Mouse (Mus musculus): ENCODE data around the gene Usp12. TPM values are rescaled to one million over a fixed set of nuclear protein-coding genes. Genes with fewer than 3 reads are reported as not detected.

Gene Usp12
- 67.1 TPM for polyA plus RNA-seq (2017; shearing (Covaris generic))

DNA sequence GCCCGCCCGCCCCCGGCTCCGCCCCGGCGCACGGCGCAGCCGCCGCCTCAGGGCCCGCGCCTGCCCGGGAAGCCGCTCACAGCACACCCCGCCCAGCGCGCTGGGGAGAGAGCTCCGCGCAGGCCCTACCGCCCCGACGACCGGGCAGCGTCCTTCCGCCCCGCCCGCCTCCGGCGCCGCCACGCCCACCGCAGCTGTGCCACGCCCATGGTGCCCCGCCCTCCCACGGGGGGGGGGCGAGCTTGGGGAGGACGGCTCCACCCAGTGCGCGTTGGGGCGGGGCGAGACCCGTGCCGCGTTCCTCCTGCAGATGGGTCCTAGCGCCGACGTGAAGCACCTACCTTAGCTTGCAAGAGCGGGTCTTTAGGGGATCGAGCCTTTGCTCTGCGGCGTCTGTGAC, at the start of gene Usp12:
Gene Usp12 (minus strand): TSS at position 154 of the 400 bp plus-strand sequence.

DNA sequence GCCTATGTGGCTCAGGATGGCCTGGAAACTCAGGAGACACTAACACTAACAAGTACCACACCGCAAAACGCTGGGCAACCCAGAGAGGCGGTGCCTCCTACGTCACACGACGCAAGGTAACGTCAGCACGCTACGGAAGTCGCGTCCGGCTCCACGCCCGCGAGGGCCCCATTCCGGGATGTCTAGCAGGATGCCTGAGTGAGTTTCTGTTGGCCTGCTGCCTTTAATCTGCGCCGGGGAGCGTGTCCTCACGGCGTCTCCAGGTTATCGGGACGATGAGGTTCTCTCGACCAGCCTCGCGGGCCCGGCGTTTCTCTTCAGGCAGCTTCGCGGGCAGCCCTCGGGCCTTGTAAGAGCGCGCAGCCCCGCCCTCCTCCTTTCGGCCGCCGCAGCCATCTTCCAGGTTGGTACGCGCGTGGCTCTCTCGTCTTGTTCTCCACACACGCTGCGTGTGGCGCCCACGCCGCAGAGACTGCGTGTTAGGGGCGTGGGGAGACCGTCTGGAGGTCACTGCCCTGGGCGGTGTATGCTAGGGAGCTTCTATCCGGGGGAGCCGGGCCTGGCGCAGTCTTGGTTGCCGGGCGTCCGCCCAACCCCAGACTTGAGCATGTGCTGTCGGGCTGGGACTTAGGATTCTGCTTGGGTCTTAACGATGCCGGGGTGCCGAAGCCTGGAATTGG, 38.1 kb upstream of the Usp12 start, which contains the start of gene Rpl21:
Gene Rpl21 (plus strand): TSS at position 122 of the 680 bp plus-strand sequence.

Other genes starting within 250 kb of the Usp12 start
- gene Gm3415, start 238.9 kb downstream of the Usp12 start, polyA plus RNA-seq (2017; shearing (Covaris generic)): not detected
- not detected for gene Gpr12, start 209.8 kb downstream of the Usp12 start, polyA plus RNA-seq (2017; shearing (Covaris generic))
- gene Rpl21, start 37.9 kb upstream of the Usp12 start, polyA plus RNA-seq (2017; shearing (Covaris generic)): 473 TPM
- not detected for gene Rasl11a, start 50.1 kb upstream of the Usp12 start, polyA plus RNA-seq (2017; shearing (Covaris generic))
- gene Gtf3a, start 153.7 kb upstream of the Usp12 start, polyA plus RNA-seq (2017; shearing (Covaris generic)): 59.1 TPM
- 16.4 TPM for gene Mtif3, start 168.8 kb upstream of the Usp12 start, polyA plus RNA-seq (2017; shearing (Covaris generic))

Measured in naive thymus-derived CD4-positive, alpha-beta T cell, adult 5 months (primary cell).